Mouse (Mus musculus) splenic B cell, adult 2 months (primary cell): Measurements from ENCODE around the gene Actl7a.

ENCODE experiments used
- DNase-seq: peaks from one replicate; pipeline ENCODE4 v3.0.0-alpha.2; 2011; ENCODE audit warnings: low read depth, low spot score
- H3K27me3 ChIP-seq: 2 replicates; pipeline ENCODE4 v1.6.1; 2012; ENCODE audit warnings: mild to moderate bottlenecking, low read length, moderate library complexity, mixed read lengths; ENCODE audit not compliant: control insufficient read depth, poor library complexity, insufficient read depth, severe bottlenecking
- H3K36me3 ChIP-seq: 2 replicates; pipeline ENCODE4 v1.6.1; 2012; ENCODE audit warnings: mild to moderate bottlenecking, low read length, moderate library complexity, mixed read lengths; ENCODE audit not compliant: control insufficient read depth, poor library complexity, insufficient read depth, severe bottlenecking

Gene Actl7a

DNA sequence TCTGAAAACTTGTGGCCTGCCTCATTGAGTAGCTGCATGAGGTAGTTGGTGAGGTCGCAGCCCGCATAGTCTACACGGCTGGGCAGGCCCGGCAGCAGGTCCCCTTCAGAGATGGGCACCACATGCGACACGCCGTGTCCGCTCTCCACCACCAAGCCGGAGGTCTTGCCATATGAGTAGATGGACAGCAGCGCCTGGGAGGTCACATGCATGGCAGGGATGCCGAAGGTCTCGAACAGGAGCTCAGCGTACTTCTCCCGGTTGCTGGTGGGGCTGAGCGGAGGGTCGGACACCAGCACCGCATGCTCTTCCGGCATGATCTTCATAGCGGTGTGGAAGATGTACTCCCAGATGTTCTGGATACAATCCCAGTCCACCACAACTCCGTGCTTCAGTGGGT is 2.6 kb upstream of the Actl7a start:
- Histone ChIP-seq H3K27me3 (no peaks in the 10 kb centered on the region), H3K36me3 (no peaks in the 10 kb centered on the region)
- no peak for DNase-seq

GRCm38 (mm10) chr4:56741041-56741493 is 2.1 kb upstream of the Actl7a start, which contains the start of gene Actl7b:
Actl7b (minus strand) TSS chr4:56741443.
- Histone ChIP-seq H3K36me3 (no peaks in the 10 kb centered on the region), H3K27me3 (no peaks in the 10 kb centered on the region)
- DNase-seq = no peak

DNA sequence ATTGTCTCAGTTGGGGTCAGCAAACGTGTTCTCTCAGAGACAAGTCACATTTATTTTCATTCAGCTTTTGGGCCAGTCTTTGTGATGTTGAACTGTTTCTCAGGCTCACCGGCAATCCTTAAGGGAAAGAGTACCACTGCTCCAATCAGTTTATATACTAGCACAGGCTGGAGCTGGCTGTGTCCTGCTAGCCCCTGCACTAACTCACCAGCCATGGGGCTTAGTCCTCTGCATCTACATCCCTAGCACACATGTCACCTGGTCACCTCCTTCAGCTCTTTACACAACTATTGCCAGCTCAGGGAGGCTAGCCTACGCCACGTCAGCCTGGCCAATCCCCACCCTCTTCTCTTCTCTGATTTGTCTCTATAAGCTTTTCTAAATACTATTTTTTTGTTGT is 515 bp upstream of the Actl7a start:
- no peaks in the 10 kb centered on the region for H3K27me3 ChIP-seq
- H3K36me3 ChIP-seq = no peaks in the 10 kb centered on the region
- no peak for DNase-seq

- H3K27me3 ChIP-seq = no peaks in the 10 kb centered on the region
- no peaks in the 10 kb centered on the region for H3K36me3 ChIP-seq
- no peak for DNase-seq
Measured at GRCm38 (mm10) chr4:56746345-56746744, 3.1 kb downstream of the Actl7a start.

DNA sequence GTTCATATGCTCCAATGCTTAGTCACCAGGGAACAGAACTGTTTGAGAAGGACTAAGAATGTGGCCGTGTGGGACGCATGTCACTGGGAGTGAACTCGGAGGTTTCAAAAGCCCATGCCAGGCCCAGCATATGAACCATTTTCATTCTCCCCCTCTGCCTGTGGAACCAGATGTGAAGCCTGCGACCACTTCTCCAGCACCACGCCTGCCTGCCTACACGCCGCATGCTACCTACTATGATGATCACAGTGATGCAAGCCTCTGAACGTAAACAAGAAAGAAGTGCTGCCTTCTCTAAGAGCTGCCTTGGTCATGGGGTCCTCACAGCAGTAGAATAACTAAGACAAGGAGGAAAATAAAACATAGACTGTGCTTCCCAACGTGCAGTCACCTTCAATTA is 4.2 kb downstream of the Actl7a start:
- Histone ChIP-seq H3K36me3 (no peaks in the 10 kb centered on the region), H3K27me3 (no peaks in the 10 kb centered on the region)
- no peak for DNase-seq

DNA sequence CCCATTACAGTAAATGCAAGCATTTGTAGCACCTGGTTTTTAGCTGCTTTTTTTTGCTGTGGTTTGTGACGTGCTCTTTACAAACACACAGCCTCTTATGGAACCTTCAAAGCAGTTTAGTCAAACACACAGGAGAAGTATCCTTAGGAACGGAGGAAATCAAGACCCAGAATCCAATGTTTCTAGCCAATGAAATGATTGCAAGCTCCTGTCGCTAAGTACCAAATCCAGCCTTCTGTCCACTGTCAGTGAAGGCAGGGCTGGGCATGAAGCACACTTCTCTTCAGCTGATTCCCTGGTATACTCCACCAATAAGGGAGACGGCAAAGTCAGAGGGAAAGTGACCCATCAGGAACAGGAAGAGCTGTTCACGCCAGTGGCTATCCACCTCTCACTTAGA is 12.8 kb downstream of the Actl7a start:
- no peak for DNase-seq
- Histone ChIP-seq H3K36me3 (peaks cover 16% of the 10 kb centered on the region), H3K27me3 (no peaks in the 10 kb centered on the region)

DNA sequence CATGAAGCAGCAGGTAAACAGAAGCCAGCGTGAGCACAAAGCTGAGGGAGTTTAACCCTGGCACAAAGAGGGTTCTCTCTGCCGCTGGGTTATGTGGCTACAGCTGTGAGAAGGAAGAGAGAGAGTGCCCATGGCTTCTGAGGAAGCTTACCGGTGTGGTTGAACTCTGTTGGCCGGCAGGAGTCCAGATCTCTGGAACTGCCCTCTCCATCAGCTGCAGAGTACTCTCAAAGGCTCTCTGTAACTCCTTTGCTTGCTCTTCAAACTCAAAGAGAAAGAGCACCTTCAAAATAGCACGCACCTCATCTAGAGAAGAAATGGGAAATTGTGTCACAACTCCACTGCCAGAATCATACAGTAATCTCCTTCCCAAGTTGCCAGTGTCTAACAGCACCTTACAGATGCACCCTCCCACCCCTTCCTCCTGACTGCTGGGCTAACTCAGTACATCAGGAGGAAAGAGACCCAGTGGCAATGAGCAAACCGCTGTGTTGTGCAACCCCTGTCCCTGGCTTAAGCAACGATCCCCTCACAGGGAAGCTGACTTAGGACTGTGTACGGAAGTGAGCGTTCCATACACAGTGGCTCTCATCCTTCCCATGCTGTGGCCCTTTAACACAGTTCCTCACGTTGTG is 13.9 kb downstream of the Actl7a start:
- H3K36me3 ChIP-seq = peaks cover 18% of the 10 kb centered on the region
- DNase-seq = no peak
- H3K27me3 ChIP-seq = no peaks in the 10 kb centered on the region

DNA sequence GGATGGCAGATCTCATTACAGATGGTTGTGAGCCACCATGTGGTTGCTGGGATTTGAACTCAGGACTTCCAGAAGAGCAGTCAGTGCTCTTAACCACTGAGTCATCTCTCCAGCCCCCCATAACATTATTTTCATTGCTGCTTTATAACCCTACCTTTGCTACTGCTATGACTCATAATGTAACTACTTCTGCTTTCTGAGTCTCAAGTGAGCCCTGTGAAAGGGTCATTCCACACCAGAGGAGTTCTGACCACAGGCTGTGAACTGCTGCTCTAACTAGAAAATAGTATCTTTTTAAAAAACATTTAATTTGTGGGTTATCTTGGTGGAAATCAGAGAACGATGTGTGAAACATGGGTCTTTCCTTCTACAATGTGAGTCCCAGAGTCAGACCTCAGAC is 14.5 kb downstream of the Actl7a start:
- Histone ChIP-seq H3K36me3 (peaks cover 18% of the 10 kb centered on the region), H3K27me3 (no peaks in the 10 kb centered on the region)
- DNase-seq = peak; percentile 6

DNA sequence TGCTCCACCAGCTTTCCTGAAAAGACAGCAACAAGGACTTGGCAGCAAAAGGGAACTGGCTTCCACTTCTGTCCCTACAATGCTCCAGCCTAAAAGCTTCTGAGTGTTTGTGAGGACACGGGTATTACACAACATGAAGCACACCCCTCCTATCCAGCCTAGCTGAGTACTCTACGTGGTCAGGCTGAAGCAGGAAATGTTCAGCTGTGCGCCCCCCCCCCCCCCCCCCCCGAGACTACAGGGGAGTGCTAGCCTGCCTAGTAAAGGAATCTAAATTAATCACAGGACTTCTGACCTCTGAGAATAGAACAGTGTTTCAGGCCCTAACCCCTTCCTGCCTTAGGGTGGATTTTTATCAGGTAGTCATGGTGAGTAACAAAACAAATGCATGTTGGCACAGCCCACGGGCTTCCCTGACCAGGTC is 24.7 kb downstream of the Actl7a start:
- peaks cover 16% of the 10 kb centered on the region for H3K36me3 ChIP-seq
- DNase-seq = no peak
- H3K27me3 ChIP-seq = no peaks in the 10 kb centered on the region

GRCm38 (mm10) chr4:56768913-56769312 is 25.7 kb downstream of the Actl7a start:
- Histone ChIP-seq H3K27me3 (no peaks in the 10 kb centered on the region), H3K36me3 (peaks cover 20% of the 10 kb centered on the region)
- no peak for DNase-seq

DNA sequence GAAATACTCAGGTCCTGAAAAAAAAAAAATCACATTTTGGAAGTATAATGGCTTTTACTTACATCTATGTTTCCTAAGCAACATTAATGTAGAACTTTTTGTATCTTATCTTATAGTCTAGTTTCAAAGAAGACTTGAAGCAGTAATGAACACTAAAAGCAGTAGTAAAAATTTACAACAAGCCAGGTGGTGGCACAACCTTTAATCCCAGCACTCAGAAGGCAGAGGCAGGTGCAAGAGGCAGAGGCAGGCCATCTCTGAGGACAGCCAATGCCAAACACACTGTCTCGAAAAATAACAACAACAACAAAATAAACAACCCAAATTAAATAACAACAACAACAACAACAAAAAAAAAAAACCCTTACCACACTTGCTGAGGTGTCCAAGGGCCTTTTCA is 27.9 kb downstream of the Actl7a start:
- Histone ChIP-seq H3K27me3 (no peaks in the 10 kb centered on the region), H3K36me3 (peaks cover 17% of the 10 kb centered on the region)
- DNase-seq = no peak

- peak; percentile 11 for DNase-seq
- peaks cover 8% of the 10 kb centered on the region for H3K36me3 ChIP-seq
- no peaks in the 10 kb centered on the region for H3K27me3 ChIP-seq
Measured at GRCm38 (mm10) chr4:56791373-56791772, 48.2 kb downstream of the Actl7a start.
